ENCODE assay signal across 13 mouse cellular contexts in genomic region chr9:32705827-32706478, GRCm38 (mm10).
DNase-seq lines count a peak whose midpoint lies in the region; ATAC-seq lines count a peak whose summit lies in the region.
"Had no signal": no experiment of that assay in that cellular context is flagged by ENCODE, and none has a peak within 500 bp of the region (broad histone marks: within the 10 kb centered on the region; RNA-seq: fewer than 3 reads in every experiment).

No protein-coding gene starts in this region.

- ATAC-seq in heart, embryonic 11.5 days (replicated peaks; ENCODE audit: insufficient number of reproducible peaks, low FRiP score, low TSS enrichment), result no peak
- peak; percentile 74 for ATAC-seq in granulocyte monocyte progenitor cell, adult 5-6 weeks (replicated peaks; ENCODE audit: poor library complexity, severe bottlenecking)
- ATAC-seq in megakaryocyte-erythroid progenitor cell, adult 5-6 weeks (replicated peaks; ENCODE audit: low FRiP score, low TSS enrichment, poor library complexity, severe bottlenecking), result no peak; the same call in 1 of the 2 replicates
- ATAC-seq: forebrain, embryonic 14.5 days had no signal

- no peak overlapping the region for H3K4me2 ChIP-seq in heart, embryonic 11.5 days

- no peak overlapping the region for H3K9ac ChIP-seq in heart, embryonic 11.5 days (ENCODE audit: low read depth, low read length)

- 72% methylated on average over 9 of the region's 9 CpGs for WGBS in heart, embryonic 10.5 days
- 66% methylated on average over 9 of the region's 9 CpGs for WGBS in heart, embryonic 11.5 days (ENCODE audit: insufficient replicate concordance)

- no peak overlapping the region for H3K4me3 ChIP-seq in heart, embryonic 10.5 days
- no peak overlapping the region for H3K4me3 ChIP-seq in heart, embryonic 11.5 days (ENCODE audit: low read depth, low read length)

- H3K27ac ChIP-seq in heart, embryonic 10.5 days, result peak overlapping the region; percentile 64; the same call in 1 of the 2 replicates
- H3K27ac ChIP-seq in heart, embryonic 11.5 days (ENCODE audit: low read depth, low read length), result no peak overlapping the region

- H3K4me1 ChIP-seq in heart, embryonic 10.5 days, result peaks cover 42% of the 10 kb centered on the region
- H3K4me1 ChIP-seq in heart, embryonic 11.5 days (ENCODE audit: control insufficient read depth, insufficient read depth, low read length), result peaks cover 33% of the 10 kb centered on the region

- no peaks in the 10 kb centered on the region; the same call in 1 of the 2 replicates for H3K36me3 ChIP-seq in heart, embryonic 10.5 days
- no peaks in the 10 kb centered on the region for H3K36me3 ChIP-seq in heart, embryonic 11.5 days (ENCODE audit: control insufficient read depth, insufficient read depth, low read length)

- H3K9me3 ChIP-seq in heart, embryonic 10.5 days, result no peaks in the 10 kb centered on the region
- H3K9me3 ChIP-seq in heart, embryonic 11.5 days (replicated peaks; ENCODE audit: control insufficient read depth, low read length), result no peaks in the 10 kb centered on the region

- H3K27me3 ChIP-seq in heart, embryonic 10.5 days (ENCODE audit: insufficient read depth, poor library complexity, severe bottlenecking), result no peaks in the 10 kb centered on the region
- H3K27me3 ChIP-seq in heart, embryonic 11.5 days (ENCODE audit: control insufficient read depth, insufficient read depth, low read length), result no peaks in the 10 kb centered on the region
- H3K27me3 ChIP-seq: CH12.LX had no signal

- DNase-seq in heart, embryonic 10.5 days (ENCODE audit: low spot score), result no peak
- DNase-seq in 3T3-L1 (ENCODE audit: low read depth, low spot score), result peak; percentile 15
- DNase-seq in natural killer cell, adult 2 months (ENCODE audit: low spot score in 2 of 2), result peak; percentile 64 to 67
- DNase-seq in left cerebral cortex, adult 18-20 months (ENCODE audit: low spot score in 2 of 2), result no peak
- no peak for DNase-seq in yolk sac, embryonic 10.5 days (ENCODE audit: low spot score)
- DNase-seq: cerebellum, postnatal 14 days; kidney, adult 18-20 months; right cerebral cortex, postnatal 14 days had no signal

Comparison
In these comparisons a context has a peak if more than half of its experiments do, and no peak if none do; other contexts are left out.
1. DNase-seq: peak in 3T3-L1 (single experiment) and natural killer cell, adult 2 months (2 of 2); none in heart, embryonic 10.5 days (single experiment), left cerebral cortex, adult 18-20 months (0 of 2) and yolk sac, embryonic 10.5 days (single experiment).